Mouse (Mus musculus) embryonic fibroblast, embryonic 13.5 days (primary cell): ENCODE results near the gene Liph.

ENCODE experiments used
- CTCF ChIP-seq: IDR thresholded peaks from 2 replicates; pipeline ENCODE4 v1.5.1; 2011; ENCODE audit warnings: mild to moderate bottlenecking, control low read depth, low read length, moderate library complexity, borderline replicate concordance; ENCODE audit not compliant: insufficient read depth
- POLR2A ChIP-seq: IDR thresholded peaks from 2 replicates; pipeline ENCODE4 v1.6.1; 2011; ENCODE audit warnings: low read depth, mild to moderate bottlenecking, control low read depth, low read length, moderate library complexity

- TF ChIP-seq CTCF (no peak), POLR2A (no peak)
Measured at GRCm38 (mm10) chr16:21983581-21983980, 11.9 kb downstream of the Liph start.
